Mouse (Mus musculus): ENCODE results near the gene Kcnd2. TPM values are rescaled to one million over a fixed set of nuclear protein-coding genes. Genes with fewer than 3 reads are reported as not detected.

Kcnd2 gene
- total RNA-seq, 2 experiments from 2014 or later = 14.4 to 14.5 TPM

DNA sequence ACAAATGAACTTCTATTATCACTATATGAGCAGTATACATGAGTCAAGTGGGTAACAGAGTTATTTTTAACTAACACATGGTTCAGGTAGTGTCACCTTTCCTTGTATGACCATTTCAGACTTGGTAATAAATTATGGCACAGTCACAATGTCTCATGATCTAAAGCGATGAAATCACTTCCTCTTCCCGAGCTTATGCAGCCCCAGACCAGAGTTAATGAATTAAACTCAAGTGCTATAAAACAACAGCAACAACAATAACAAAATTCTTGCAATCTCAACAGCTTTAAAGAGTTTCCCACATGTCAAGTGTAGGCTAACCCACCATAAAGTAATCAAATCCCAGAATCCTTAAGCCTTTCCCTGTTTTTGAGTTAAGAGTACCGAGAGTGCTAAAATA lies 198.4 kb downstream of the Kcnd2 start:
- no peak for DNase-seq
- intact Hi-C loops (cut with DNase I) = no loop called here

DNA sequence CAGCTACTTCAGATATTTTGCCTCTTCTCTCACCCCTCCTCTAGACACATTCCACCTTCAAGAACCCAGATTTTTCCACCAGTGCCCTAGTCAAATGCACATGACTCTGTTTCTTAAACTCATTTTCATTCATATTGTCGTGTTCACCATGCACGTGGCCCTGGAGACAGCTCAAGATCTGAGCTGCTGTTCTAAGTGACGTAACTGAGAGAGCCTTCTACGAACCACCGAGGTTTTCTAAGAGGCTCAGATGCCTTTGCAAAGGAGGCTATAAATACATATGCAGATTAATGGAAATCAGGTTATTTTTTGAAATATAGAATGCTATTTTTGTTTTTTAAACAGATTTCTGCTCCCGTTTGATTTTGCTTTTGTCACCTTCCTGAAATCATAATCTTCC lies 202.9 kb downstream of the Kcnd2 start:
- intact Hi-C loops (cut with DNase I) = no loop called here

DNA sequence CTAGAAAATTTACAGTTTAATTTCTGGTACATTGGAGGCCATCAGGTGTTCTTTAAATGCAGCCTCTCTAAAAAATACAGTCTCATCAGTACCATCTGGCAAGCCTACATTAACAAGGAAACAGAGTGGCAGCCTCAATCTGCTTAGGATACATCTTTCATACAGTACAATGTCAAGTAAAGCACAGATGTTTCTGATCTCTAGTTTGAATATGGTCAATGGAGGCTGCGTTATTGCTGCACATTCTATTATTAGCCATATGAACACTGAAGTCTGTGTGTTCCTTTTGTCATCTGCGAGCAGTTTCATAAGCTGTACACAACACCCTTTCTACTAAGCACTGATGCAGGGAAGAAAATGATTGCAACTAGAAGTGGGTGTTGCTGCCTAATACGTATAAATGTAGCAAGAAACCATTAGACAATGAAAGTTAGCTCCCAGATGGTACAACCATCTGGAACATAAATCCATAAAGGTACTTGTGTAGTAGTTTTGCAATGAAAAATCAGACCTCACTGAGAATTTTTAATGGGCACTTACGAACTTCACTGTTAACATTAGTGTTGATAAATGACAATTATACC lies 209.0 kb downstream of the Kcnd2 start:
- DNase-seq = no peak
- intact Hi-C loops (cut with DNase I) = no loop called here

More for the DNA sequence above, 202.9 kb downstream of the Kcnd2 start:
- DNase-seq = no peak

DNA sequence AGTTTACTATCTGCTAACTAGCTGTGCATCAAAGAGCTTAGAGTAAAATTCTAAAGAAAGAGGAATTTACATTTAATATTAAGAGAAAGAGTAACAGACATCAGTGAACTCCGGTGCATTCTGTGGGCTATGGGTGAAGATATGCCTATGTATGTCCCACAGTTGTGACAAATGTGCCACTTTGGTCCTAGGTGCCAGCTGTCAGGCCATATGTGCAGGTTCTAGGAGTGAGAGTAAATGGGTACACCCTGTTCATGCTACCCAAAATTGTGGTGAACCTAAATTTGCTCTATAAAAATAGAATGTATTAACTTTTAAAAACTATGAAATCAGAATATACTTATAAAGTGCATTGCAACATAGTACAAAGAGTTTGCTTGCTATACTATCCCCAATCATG lies 215.8 kb downstream of the Kcnd2 start:
- no peak for DNase-seq
- intact Hi-C loops (cut with DNase I) = no loop called here

DNA sequence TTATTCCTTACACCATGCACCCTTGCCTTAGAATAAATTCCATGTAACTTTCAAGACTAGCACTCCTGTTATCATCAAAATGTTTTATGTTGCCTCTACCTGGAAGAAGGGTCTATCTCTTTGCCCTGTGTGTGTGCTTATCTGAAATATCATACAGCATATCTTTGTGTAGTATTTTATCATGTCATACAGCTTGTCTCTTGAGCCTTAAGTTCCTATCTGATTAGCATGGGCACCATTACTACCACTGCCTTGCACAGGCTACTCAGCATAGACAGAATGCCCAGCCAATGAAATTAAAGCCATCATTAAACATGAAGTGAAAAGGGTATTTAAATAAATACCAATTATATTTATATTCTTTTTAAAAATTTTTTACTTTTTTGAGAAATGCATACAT lies 249.4 kb downstream of the Kcnd2 start:
- no peak for DNase-seq
- intact Hi-C loops (cut with DNase I) = no loop called here

DNA sequence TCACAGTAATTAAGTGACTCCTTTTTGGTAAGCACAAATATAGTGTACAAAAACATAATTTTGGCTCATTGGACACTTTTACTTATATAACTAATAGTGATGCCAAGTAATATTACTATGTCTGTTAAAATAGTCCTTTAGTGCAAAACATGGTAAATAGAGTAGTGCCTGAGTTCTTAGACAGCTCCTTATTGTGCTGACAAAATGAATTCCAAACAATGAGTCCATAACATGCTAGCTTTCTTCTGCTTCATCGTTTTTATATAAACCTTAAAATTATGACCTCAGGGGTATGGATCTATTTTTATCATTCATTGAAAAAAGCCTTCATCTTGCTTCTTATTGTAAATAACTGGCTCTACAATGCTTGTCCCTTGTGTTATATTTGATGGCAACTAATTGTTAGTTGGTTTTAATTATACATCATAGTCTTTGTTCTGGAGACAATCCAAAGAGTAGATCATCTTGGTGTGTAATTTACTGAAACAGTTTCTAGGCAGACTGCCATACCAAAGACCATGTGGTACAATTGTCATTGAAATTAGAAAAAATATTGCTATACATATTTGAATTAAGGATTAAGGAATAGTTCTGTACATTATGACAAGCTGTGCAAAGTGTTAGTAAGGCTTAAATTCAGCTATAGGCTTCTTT lies 256.7 kb downstream of the Kcnd2 start:
- no peak for DNase-seq
- intact Hi-C loops (cut with DNase I) = no loop called here

DNA sequence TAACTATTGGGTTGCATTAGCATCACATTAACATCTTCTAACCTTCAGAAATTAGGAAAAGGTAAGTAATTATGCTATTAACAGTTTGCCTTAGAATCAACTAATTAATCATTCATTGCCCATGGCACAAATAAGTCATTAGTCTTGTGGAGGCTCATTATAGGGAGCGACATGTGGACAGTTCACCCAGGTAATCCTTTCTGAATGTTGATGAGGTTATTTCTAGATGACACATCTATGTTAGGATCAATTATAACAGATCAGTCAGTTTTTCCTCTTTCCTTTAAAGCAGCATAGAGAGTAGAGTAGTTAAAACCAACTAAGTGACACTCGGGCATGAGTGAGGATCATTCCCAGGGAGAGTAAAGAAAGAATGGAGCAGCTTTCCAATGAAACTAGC lies 267.4 kb downstream of the Kcnd2 start:
- intact Hi-C loops (cut with DNase I) = no loop called here
- DNase-seq = no peak

DNA sequence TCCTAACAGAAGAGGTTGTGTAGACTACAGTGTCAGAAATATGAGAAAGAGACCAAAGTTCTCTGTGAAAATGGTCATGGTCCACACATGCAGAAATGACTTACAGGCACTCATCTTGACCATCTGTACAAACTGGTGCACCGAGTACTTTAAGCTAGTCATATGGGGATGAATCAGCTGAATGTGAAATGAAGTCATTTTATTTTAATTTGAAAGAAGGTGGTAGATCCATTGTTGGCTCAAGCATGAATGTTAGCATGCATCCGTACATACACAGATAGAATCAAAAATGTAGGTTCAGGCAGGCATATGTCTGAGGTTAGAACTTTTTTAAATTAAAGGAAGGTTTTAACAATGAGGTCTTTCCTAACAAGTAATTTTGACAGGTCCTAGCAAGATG lies 273.2 kb downstream of the Kcnd2 start:
- no peak for DNase-seq
- intact Hi-C loops (cut with DNase I) = no loop called here

DNA sequence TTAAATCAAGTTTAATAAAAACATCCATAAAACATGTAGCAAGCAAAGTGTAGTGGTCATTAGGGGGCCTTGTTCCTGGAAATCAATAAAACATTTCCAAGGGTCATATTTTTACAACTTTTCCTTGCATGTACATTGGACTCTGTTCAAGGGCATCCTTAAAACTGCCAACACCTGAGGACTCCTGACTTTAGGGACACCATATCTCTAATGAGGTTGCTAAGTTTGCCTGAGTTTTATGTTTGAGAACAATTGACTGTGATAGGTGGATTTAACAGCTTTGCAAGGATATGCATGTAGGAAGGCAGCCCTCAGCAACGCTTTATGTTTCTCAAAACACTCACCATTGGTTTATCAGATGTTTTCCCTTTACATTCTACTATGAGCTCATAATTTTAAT lies 287.6 kb downstream of the Kcnd2 start:
- no peak for DNase-seq
- intact Hi-C loops (cut with DNase I) = no loop called here

DNA sequence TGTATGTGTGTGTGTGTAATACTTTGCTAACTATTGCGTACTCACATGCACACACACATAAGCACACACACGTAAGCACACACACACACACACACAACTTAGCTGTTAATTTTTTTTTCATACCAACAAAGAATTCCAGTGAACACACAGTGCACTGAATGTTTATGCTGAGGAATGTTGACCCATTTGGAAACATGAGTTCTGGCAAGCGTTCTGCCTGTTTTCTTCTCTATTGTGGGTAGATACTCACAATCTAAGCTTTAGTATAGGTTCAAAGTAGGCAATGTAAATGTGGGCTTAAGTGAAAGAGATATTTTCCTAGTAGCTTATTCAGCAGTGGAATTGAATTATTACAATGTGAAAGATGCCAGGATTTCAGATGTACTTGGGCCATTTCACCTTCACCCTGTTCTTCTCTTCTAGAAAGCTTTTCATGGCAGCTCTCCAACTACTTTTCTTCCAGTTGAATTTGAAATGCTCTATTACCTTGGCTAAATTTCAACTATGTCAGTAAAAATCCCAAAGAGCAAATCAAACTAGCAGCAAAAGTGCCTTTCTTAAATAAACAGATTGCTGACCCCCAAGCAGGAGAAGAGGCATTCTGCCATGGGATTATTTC lies 295.4 kb downstream of the Kcnd2 start:
- no peak for DNase-seq
- intact Hi-C loops (cut with DNase I) = no loop called here

DNA sequence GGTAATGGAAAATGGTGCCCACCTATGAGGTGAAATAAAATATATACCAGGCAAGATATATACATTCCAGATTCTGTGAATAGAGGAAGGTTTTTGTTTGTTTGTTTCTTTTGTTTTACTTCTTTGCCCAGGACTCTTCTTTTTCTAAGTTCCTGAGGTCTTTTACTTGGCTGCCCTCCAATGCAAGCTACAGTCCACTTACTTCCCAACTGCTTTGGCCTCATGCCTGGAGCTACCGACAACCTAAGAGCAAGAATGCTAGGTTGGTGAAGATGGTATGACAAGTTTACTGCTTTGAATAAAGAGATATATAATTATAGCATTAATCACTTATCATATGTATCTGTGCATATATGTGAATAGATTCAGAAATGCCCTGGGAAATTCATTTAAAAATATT lies 305.0 kb downstream of the Kcnd2 start:
- intact Hi-C loops (cut with DNase I) = no loop called here
- no peak for DNase-seq

DNA sequence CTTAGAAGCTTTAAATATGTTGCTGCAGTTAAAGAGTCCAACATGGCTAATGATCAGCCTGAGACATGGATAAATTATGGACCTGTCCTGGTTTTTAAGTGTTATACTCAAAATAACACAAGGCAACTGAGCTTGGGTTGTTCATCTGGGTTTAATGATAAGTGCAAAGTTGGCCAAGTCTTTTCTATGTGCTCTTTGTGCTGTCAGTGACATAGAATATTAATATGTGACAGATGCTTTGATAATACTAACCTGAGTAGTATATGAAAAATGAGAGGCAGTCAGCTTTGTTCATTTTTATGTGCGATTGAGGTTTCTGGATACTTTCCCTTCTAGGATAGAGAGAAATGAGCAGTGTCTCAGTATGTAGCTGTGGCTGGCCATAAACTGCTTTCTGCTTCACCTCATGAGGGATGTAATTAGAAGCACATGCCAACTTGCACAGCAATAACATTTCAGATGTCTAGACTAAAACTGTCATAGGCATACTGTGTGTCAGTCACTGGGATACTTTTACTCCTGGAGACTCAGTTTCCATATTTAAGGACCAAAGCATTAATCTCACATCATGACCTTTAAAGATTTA lies 312.3 kb downstream of the Kcnd2 start:
- intact Hi-C loops (cut with DNase I) = no loop called here
- DNase-seq = no peak

DNA sequence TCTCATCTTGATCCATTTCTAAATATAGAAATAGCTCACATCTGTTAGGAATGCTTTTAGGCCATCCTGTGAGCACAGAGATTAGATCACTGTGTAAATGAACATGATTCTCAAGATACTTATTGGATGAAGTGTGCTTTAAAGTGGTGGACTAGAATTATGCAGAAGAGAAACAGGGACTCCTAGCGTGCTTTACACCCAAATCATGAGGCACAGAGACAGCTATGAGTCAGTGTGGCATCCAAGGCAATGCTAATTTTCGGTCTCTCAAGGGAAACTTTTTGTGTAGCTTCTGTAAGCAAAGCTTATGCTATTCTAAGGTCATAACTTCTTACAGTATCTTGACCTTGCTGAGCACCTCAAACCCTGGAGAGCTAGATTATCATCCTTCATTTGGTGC lies 318.7 kb downstream of the Kcnd2 start:
- intact Hi-C loops (cut with DNase I) = loop anchor here (5.0 to 10.0 kb wide), 2 partner anchors 317 to 689 kb away; partner anchors contain the start of gene Kcnd2
- no peak for DNase-seq

DNA sequence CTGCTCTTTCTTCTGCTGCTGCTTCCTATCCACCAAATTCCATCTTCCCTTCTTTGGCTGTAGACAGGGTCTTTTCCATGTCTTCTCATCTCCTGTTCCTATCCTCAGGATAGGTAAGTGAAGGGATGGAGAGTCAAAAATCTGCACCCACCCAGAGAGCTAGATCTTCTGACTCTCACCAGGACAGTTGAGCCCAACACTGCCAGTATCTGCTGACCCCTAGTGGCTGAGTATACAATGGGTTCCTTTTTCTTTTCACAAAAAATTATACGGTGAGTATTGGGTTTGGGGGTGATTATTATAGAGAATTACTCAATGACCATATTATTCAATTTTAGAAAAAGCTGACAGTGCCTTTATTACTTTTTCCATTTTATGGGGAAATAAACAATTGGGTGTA lies 319.5 kb downstream of the Kcnd2 start:
- intact Hi-C loops (cut with DNase I) = loop anchor here (5.0 to 10.0 kb wide), 3 partner anchors 308 to 690 kb away; partner anchors contain the start of gene Kcnd2

DNA sequence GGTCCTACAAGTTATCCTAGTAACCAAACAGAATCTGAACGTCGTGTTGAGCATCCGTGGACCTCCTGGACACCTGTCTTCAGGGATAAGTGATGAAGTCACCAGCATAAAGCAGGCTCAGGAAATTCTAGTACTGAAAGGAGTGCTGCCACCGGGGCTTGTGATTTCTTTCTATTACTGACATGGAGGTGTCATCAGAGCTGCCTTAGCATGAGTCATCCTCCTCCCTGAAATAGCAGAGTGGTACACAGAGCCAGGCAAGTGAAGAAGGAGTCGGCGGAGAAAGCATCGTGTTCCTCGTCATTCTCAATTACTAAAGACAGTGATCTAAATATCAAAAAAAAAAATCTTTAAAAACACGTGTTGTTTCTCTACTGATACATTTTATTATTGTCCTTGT lies 336.2 kb downstream of the Kcnd2 start:
- intact Hi-C loops (cut with DNase I) = no loop called here
- DNase-seq = no peak

More for the DNA sequence above, 319.5 kb downstream of the Kcnd2 start:
- DNase-seq = no peak

DNA sequence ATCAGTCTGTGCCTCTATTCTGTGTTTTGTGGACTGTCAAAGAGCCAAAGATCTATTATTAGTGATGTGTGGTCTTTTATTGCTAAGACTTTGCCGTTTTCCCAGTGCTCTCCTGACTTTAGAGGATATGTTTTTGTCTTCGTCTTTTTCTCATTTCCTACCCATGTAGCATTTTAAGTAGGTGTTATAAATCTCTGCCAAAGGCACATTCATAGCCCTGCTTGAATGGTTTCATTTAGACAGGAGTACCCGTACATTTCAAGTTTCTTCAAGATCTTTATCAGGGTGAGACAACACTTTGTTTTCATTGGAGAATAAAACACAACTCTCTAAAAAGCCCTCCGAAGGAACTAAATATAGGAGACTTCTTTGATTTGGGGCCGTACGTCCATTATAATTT lies 355.7 kb downstream of the Kcnd2 start:
- intact Hi-C loops (cut with DNase I) = no loop called here
- DNase-seq = no peak

DNA sequence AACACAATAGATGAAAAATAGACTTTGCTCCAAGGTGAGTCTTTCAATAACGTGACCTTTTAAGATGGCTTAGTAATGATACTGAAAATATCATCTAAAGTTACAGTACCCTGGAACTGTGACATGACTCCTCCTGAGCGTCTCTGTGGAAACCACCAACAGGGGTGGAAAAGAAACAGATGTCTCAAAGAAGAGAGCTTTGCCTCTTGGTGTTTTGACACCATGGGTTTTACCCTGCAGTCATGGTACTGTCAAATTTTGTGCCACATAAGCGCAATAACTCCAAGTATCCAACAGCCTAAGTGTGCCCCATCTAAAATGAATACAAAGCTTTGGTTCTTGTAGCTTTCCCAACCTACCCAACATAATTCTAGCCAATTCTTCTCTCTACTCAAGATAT lies 374.9 kb downstream of the Kcnd2 start:
- no peak for DNase-seq
- intact Hi-C loops (cut with DNase I) = no loop called here

DNA sequence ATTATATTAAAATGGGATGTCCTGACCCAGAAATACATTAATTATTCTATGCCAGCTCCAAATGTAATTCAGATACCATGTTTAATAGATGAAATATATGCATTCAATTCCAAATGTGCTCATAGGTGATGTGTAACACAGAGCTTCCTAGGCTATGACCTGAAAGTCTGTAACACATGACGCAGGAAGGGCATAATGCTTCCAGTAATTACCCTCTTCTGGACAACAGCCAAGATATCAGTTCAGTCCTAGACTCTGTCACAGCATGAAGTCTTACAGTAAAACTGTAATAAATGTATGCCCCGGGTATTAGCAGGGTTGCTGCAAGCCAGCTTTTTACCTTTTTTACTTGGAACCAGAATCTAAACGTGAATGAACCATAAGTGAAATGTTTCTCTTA lies 382.1 kb downstream of the Kcnd2 start:
- no peak for DNase-seq
- intact Hi-C loops (cut with DNase I) = no loop called here

DNA sequence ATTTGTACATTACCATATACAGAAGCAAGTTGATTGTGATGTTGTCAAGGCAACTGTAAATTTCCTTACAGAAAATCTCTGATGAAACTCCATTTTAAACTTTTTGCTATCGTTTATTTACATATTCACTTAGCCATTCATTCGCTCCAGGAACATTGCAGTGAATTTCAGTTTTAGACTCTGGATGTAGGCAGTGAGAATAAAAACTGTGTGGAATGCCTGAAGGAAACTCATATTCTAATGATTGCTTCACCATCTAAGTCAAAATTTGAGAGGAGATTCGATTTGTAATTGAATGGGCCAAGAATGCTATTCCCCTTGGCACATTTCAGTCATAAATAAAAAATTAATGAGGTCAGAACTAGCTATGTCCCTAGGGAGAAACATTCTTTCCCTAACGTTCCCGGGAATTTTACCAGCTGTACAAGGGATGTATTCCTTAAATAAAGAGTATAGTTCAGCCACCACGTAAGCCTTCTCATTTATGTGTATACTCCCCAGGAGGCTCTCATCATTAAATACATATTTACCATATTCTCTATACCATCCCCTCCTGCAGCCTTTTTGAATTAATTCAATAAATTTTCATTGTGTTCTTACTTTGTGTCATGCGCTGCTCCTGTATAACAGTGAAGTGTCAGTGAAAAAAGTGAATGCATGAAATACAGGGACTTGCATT lies 394.2 kb downstream of the Kcnd2 start:
- intact Hi-C loops (cut with DNase I) = no loop called here
- DNase-seq = no peak

DNA sequence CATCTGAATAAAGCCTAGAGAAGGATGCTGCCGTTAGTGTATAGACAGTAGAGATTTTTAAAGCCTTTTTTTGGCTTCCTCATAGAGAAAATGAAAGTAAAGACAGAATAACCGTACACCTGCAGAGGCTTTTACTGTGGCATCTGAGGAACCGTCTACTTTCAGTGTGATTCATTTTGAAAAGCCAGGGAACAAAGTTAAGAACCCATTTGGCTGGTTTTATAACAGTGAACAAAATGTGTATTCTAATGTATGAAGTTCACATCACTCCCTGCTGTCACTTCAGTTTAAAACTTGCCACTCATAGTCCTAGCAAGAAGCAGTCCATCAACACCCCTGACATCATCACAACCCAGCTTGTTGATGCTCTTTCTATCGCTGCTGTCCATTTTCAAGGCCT lies 414.7 kb downstream of the Kcnd2 start:
- no peak for DNase-seq
- intact Hi-C loops (cut with DNase I) = no loop called here

DNA sequence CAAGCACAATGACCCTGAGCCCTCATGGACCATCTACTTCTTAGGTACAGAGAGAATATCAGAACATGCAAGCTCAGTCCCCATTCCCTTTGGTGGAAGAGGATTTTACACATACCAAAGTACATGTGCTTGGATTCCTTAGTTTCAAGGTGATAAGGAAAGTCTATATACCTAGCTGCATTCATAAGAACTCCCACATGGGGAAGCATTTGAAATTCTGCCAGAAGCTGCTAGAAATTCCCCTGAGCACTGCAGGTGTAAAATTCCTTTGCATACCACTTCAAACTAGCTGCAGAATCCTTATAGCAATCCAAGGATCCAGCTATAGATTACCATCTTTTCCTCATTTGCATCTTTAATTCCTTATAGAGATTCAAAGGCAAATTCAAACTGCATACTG lies 440.4 kb downstream of the Kcnd2 start:
- no peak for DNase-seq
- intact Hi-C loops (cut with DNase I) = no loop called here
